ENCODE assay signal across 14 mouse cellular contexts in genomic region chr19:32365111-32365510, GRCm38 (mm10). TPM values are rescaled to one million over a fixed set of nuclear protein-coding genes. Genes with fewer than 3 reads are reported as not detected.
A peak's percentile ranks its signal among the peaks of the same experiment; 100 is the strongest.
DNase-seq lines count a peak whose midpoint lies in the region; ATAC-seq lines count a peak whose summit lies in the region.
"Had no signal": no experiment of that assay in that cellular context is flagged by ENCODE, and none has a peak within 500 bp of the region (broad histone marks: within the 10 kb centered on the region; RNA-seq: fewer than 3 reads in every experiment).

No protein-coding gene starts in this region.

- no peaks in the 10 kb centered on the region for H3K4me1 ChIP-seq in hindbrain, embryonic 16.5 days (ENCODE audit: control insufficient read depth, insufficient read depth, low read depth, low read length)
- H3K4me1 ChIP-seq: midbrain, embryonic 12.5 days had no signal

- no peak overlapping the region for H3K9ac ChIP-seq in hindbrain, embryonic 16.5 days (ENCODE audit: low read depth, low read length)
- H3K9ac ChIP-seq: liver, embryonic 13.5 days; midbrain, embryonic 12.5 days had no signal

- H3K4me3 ChIP-seq in hindbrain, embryonic 16.5 days (ENCODE audit: low read length): no peak overlapping the region
- H3K4me3 ChIP-seq: layer of hippocampus, adult 2 months; liver, embryonic 13.5 days; midbrain, embryonic 12.5 days had no signal

- no peaks in the 10 kb centered on the region for H3K36me3 ChIP-seq in hindbrain, embryonic 16.5 days (ENCODE audit: control insufficient read depth, insufficient read depth, low read length)
- H3K36me3 ChIP-seq: liver, embryonic 13.5 days; midbrain, embryonic 12.5 days had no signal

- peak; percentile 37 to 39 for DNase-seq in cerebellum, postnatal 10 days
- DNase-seq in cerebellum, adult 9-10 months: no peak
- DNase-seq in left cerebral cortex, adult 18-20 months (ENCODE audit: low spot score in 2 of 2): peak; percentile 67 to 75
- DNase-seq in left cerebral cortex, postnatal 4 days: no peak
- peak; percentile 45 for DNase-seq in induced T-regulatory cell, adult 2 months (ENCODE audit: low read depth)
- peak; percentile 56 to 71 for DNase-seq in right cerebral cortex, postnatal 36 days (ENCODE audit: low spot score in 2 of 2)
- no peak for DNase-seq in testis, postnatal 10 days (ENCODE audit: low spot score)
- DNase-seq: adrenal gland, postnatal 25 days; heart, postnatal 14 days; liver, embryonic 13.5 days had no signal

- H3K9me3 ChIP-seq in hindbrain, embryonic 16.5 days (ENCODE audit: control insufficient read depth, low read length): no peaks in the 10 kb centered on the region
- H3K9me3 ChIP-seq: liver, embryonic 13.5 days; midbrain, embryonic 12.5 days had no signal

- no peak overlapping the region for H3K27ac ChIP-seq in hindbrain, embryonic 16.5 days (ENCODE audit: low read depth, low read length)
- H3K27ac ChIP-seq: layer of hippocampus, adult 2 months; liver, embryonic 13.5 days; midbrain, embryonic 12.5 days had no signal

- WGBS in hindbrain, embryonic 16.5 days: 91% methylated on average over 6 of the region's 6 CpGs

- no peak for ATAC-seq in hindbrain, embryonic 16.5 days
- ATAC-seq: intestine, postnatal 0 days had no signal

- H3K27me3 ChIP-seq in hindbrain, embryonic 16.5 days (replicated peaks; ENCODE audit: control insufficient read depth, insufficient read depth, low read length): no peaks in the 10 kb centered on the region
- H3K27me3 ChIP-seq: liver, embryonic 13.5 days; midbrain, embryonic 12.5 days had no signal

- intact Hi-C loops in left cerebral cortex, postnatal 4 days (cut with DNase I): no loop called here

- H3K4me2 ChIP-seq in hindbrain, embryonic 16.5 days (ENCODE audit: low read length): no peak overlapping the region
- H3K4me2 ChIP-seq: liver, embryonic 13.5 days; midbrain, embryonic 12.5 days had no signal

RNA-seq across cellular contexts. Expression of gene Sgms1, which starts 24.4 kb away (rescaled TPM):
- 10 to 100 TPM; 45.3 to 46.0 TPM for total RNA-seq in left cerebral cortex, adult 18-20 months (2021)
- 10 to 100 TPM; 23.4 to 27.2 TPM for total RNA-seq in left cerebral cortex, postnatal 4 days (2021)
- 21.7 and 22.9 TPM in 2 replicates for polyA plus RNA-seq in hindbrain, embryonic 16.5 days (2015; fragmentation: Nextera tagmentation; extraction: Ambion mirVana)

Comparison
In these comparisons a context has a peak if more than half of its experiments do, and no peak if none do; other contexts are left out.
1. DNase-seq: peak in cerebellum, postnatal 10 days (2 of 2), left cerebral cortex, adult 18-20 months (2 of 2), induced T-regulatory cell, adult 2 months (single experiment) and right cerebral cortex, postnatal 36 days (2 of 2); none in cerebellum, adult 9-10 months (single experiment), left cerebral cortex, postnatal 4 days (single experiment) and testis, postnatal 10 days (single experiment).